Mouse (Mus musculus): ENCODE results near the gene Rsrc2.

The Rsrc2 gene

GRCm38 (mm10) chr5:123696961-123697360, 52.3 kb downstream of the Rsrc2 start:
- in situ Hi-C loops (cut with MboI, MseI) = no loop called here

DNA sequence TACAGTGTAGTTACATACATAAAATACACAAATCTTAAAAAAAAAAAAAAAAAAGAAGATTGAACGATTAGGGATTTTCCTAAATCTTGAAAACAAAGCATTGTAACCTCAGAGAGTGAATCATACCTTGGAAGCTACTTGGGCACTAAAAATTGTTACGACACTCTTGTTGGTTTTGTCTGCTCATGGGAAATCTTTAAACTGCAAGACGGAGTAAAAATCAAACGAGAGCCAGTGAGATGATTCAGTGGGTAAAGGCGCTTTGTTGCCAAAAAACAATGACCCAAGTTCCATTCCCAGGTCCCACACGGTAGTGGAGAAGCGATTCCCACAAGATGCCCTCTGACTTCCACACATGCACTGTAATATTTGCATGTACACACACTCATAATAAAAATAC, 53.0 kb downstream of the Rsrc2 start:
- in situ Hi-C loops (cut with MboI, MseI) = no loop called here

DNA sequence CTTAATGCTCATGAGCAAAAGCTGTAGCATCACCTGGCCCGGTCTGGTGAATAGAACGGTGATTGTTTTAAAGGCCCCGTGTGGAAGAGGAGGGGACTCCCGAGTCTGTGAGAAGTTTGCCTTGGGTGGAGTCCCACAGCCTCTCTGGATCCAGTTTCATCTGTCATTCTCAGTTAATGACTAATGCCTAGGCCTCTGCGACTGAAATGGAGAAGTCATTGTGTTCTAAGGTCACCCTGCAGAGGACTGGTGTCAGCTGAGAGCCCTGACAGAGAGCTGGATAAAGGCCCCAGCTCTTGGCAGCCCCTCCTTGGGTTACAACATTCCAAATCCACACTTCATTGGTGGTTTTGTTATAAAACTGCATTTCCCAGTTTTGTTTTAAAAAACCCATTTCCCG, 54.7 kb downstream of the Rsrc2 start:
- in situ Hi-C loops (cut with MboI, MseI) = no loop called here

- in situ Hi-C loops (cut with MboI, MseI) = no loop called here
Measured at GRCm38 (mm10) chr5:123684221-123685144, 64.7 kb downstream of the Rsrc2 start, which contains the start of gene Clip1. Gene Clip1, minus strand, starts transcription at chr5:123684618.

- in situ Hi-C loops (cut with MboI, MseI) = no loop called here
Measured at GRCm38 (mm10) chr5:123683377-123684220, 65.6 kb downstream of the Rsrc2 start.

GRCm38 (mm10) chr5:123683043-123683376, 66.2 kb downstream of the Rsrc2 start:
- in situ Hi-C loops (cut with MboI, MseI) = no loop called here

GRCm38 (mm10) chr5:123682372-123682771, 66.8 kb downstream of the Rsrc2 start:
- in situ Hi-C loops (cut with MboI, MseI) = no loop called here

- in situ Hi-C loops (cut with MboI, MseI) = no loop called here
Measured at GRCm38 (mm10) chr5:123679546-123680263, 69.5 kb downstream of the Rsrc2 start.

- in situ Hi-C loops (cut with MboI, MseI) = no loop called here
Measured at GRCm38 (mm10) chr5:123679106-123679505, 70.1 kb downstream of the Rsrc2 start.
